Mouse (Mus musculus) limb, embryonic 11.5 days (tissue): ENCODE data around the gene Mras. TPM values are rescaled to one million over a fixed set of nuclear protein-coding genes. Genes with fewer than 3 reads are reported as not detected.

ENCODE experiments used
- ATAC-seq: fragments of 200-750 bp; cut with Nextera tagmentation; 2 replicates; pipeline ENCODE4 v1.8.0; 2017; ENCODE audit warnings: low read depth; ENCODE audit not compliant: insufficient number of reproducible peaks, low FRiP score, low TSS enrichment
- DNase-seq: peaks from one replicate; pipeline ENCODE4 v3.0.0-alpha.2; 2015; ENCODE audit warnings: low spot score
- H3K27ac ChIP-seq: fragments of 300-500 bp; sonication (generic); replicated peaks from 2 replicates; pipeline ENCODE4 v1.5.1; 2014; ENCODE audit warnings: low read depth, mild to moderate bottlenecking, low read length
- H3K27me3 ChIP-seq: fragments of 300-500 bp; sonication (generic); 2 replicates; pipeline ENCODE4 v1.6.1; 2014; ENCODE audit warnings: mild to moderate bottlenecking, low read length, mixed read lengths; ENCODE audit not compliant: control insufficient read depth, insufficient read depth
- H3K36me3 ChIP-seq: fragments of 300-500 bp; sonication (generic); 2 replicates; pipeline ENCODE4 v1.6.1; 2014; ENCODE audit warnings: mild to moderate bottlenecking, low read length, moderate library complexity, mixed read lengths; ENCODE audit not compliant: control insufficient read depth, insufficient read depth
- H3K4me1 ChIP-seq: fragments of 300-500 bp; sonication (generic); 2 replicates; pipeline ENCODE4 v1.6.1; 2014; ENCODE audit warnings: low read length, mixed read lengths; ENCODE audit not compliant: control insufficient read depth, insufficient read depth
- H3K4me2 ChIP-seq: fragments of 300-500 bp; sonication (generic); 2 replicates; pipeline ENCODE4 v1.6.1; 2014; ENCODE audit warnings: low read depth, mild to moderate bottlenecking, moderate library complexity; ENCODE audit not compliant: severe bottlenecking
- H3K4me3 ChIP-seq: fragments of 300-500 bp; sonication (generic); 2 replicates; pipeline ENCODE4 v1.5.1; 2014; ENCODE audit warnings: low read depth, low read length
- H3K9ac ChIP-seq: fragments of 300-500 bp; sonication (generic); 2 replicates; pipeline ENCODE4 v1.6.1; 2014; ENCODE audit warnings: mild to moderate bottlenecking, low read length
- H3K9me3 ChIP-seq: fragments of 300-500 bp; sonication (generic); 2 replicates; pipeline ENCODE4 v1.6.1; 2016; ENCODE audit warnings: low read length; ENCODE audit not compliant: control insufficient read depth
- WGBS: fragments of 180-500 bp; shearing (Covaris S2); extraction: QIAGEN DNeasy Blood & Tissue Kit; methylation state at CpG from one replicate; pipeline ENCODE4 v1.1.7; 2014; 5-methylcytosine and 5-hydroxymethylcytosine counted together
- polyA plus RNA-seq: library from polyadenylated mRNA; unstranded; fragments of >200 nt; fragmentation: Nextera tagmentation; extraction: Ambion mirVana; gene quantifications from 2 replicates; pipeline ENCODE4 v1.2.1, GENCODE M21; 2014

The Mras gene
- polyA plus RNA-seq, 1 experiment from 2014 or later = 14.1 TPM

GRCm38 (mm10) chr9:99354796-99355195 lies 82.4 kb downstream of the Mras start:
- Histone ChIP-seq H3K27me3 (peaks cover 33% of the 10 kb centered on the region), H3K4me3 (no peak overlapping the region), H3K27ac (no peak overlapping the region), H3K36me3 (no peaks in the 10 kb centered on the region), H3K9ac (no peak overlapping the region), H3K9me3 (no peaks in the 10 kb centered on the region), H3K4me2 (no peak overlapping the region), H3K4me1 (peaks cover 6% of the 10 kb centered on the region; the same call in 1 of the 2 replicates)
- no peak for ATAC-seq
- 67% methylated on average over 5 of the region's 5 CpGs for WGBS
- DNase-seq = no peak

- Histone ChIP-seq H3K27me3 (peaks cover 23% of the 10 kb centered on the region), H3K27ac (no peak overlapping the region), H3K4me2 (no peak overlapping the region), H3K9ac (no peak overlapping the region), H3K36me3 (no peaks in the 10 kb centered on the region), H3K9me3 (no peaks in the 10 kb centered on the region), H3K4me1 (peaks cover 6% of the 10 kb centered on the region; the same call in 1 of the 2 replicates), H3K4me3 (no peak overlapping the region)
- ATAC-seq (no peak), DNase-seq (no peak)
- 67% methylated on average over 6 of the region's 6 CpGs for WGBS
Measured at GRCm38 (mm10) chr9:99353390-99353789, 83.8 kb downstream of the Mras start.

GRCm38 (mm10) chr9:99352964-99353363 lies 84.2 kb downstream of the Mras start:
- H3K27ac ChIP-seq = no peak overlapping the region
- 73% methylated on average over 4 of the region's 4 CpGs for WGBS
- H3K9ac ChIP-seq = no peak overlapping the region
- 0 out of 2 replicates have a peak, but pooled peaks cover 4% of the 10 kb centered on the region for H3K4me1 ChIP-seq
- no peak for ATAC-seq
- H3K9me3 ChIP-seq = no peaks in the 10 kb centered on the region
- H3K27me3 ChIP-seq = peaks cover 19% of the 10 kb centered on the region
- H3K4me3 ChIP-seq = no peak overlapping the region
- DNase-seq = no peak
- H3K36me3 ChIP-seq = no peaks in the 10 kb centered on the region
- no peak overlapping the region for H3K4me2 ChIP-seq

GRCm38 (mm10) chr9:99345351-99345792 lies 91.8 kb downstream of the Mras start:
- H3K9me3 ChIP-seq = no peaks in the 10 kb centered on the region
- 27% methylated on average over 4 of the region's 4 CpGs for WGBS
- no peak overlapping the region for H3K27ac ChIP-seq
- H3K4me1 ChIP-seq = no peaks in the 10 kb centered on the region
- no peak overlapping the region for H3K9ac ChIP-seq
- no peak for ATAC-seq
- H3K36me3 ChIP-seq = no peaks in the 10 kb centered on the region
- DNase-seq = no peak
- H3K4me2 ChIP-seq = no peak overlapping the region
- H3K4me3 ChIP-seq = no peak overlapping the region
- H3K27me3 ChIP-seq = no peaks in the 10 kb centered on the region

GRCm38 (mm10) chr9:99341600-99341999 lies 95.6 kb downstream of the Mras start:
- DNase-seq (no peak), ATAC-seq (no peak)
- H3K9ac ChIP-seq = no peak overlapping the region
- no peak overlapping the region for H3K4me2 ChIP-seq
- H3K4me3 ChIP-seq = no peak overlapping the region
- H3K9me3 ChIP-seq = no peaks in the 10 kb centered on the region
- H3K27ac ChIP-seq = no peak overlapping the region
- H3K4me1 ChIP-seq = no peaks in the 10 kb centered on the region
- H3K36me3 ChIP-seq = no peaks in the 10 kb centered on the region
- WGBS = 74% methylated on average over 3 of the region's 3 CpGs
- no peaks in the 10 kb centered on the region for H3K27me3 ChIP-seq

GRCm38 (mm10) chr9:99340126-99340525 lies 97.1 kb downstream of the Mras start:
- no peak for DNase-seq

GRCm38 (mm10) chr9:99339182-99339581 lies 98.0 kb downstream of the Mras start:
- no peak for DNase-seq
- no peak overlapping the region for H3K27ac ChIP-seq
- H3K9ac ChIP-seq = no peak overlapping the region
- H3K4me3 ChIP-seq = no peak overlapping the region
- no peak for ATAC-seq
- no peaks in the 10 kb centered on the region for H3K9me3 ChIP-seq
- no peak overlapping the region for H3K4me2 ChIP-seq
- WGBS = 79% methylated on average over 1 of the region's 1 CpGs
- no peaks in the 10 kb centered on the region for H3K4me1 ChIP-seq
- no peaks in the 10 kb centered on the region for H3K36me3 ChIP-seq
- no peaks in the 10 kb centered on the region for H3K27me3 ChIP-seq

More at GRCm38 (mm10) chr9:99340126-99340525, 97.1 kb downstream of the Mras start:
- no peak for ATAC-seq
- Histone ChIP-seq H3K4me3 (no peak overlapping the region), H3K27me3 (no peaks in the 10 kb centered on the region), H3K36me3 (no peaks in the 10 kb centered on the region), H3K27ac (no peak overlapping the region), H3K4me2 (no peak overlapping the region), H3K9me3 (no peaks in the 10 kb centered on the region), H3K9ac (no peak overlapping the region), H3K4me1 (no peaks in the 10 kb centered on the region)
- WGBS = 83% methylated on average over 12 of the region's 12 CpGs

- no peak for DNase-seq
- no peak overlapping the region for H3K9ac ChIP-seq
- no peak overlapping the region for H3K4me3 ChIP-seq
- 0 out of 2 replicates have a peak, but pooled peaks have one; percentile 56 for ATAC-seq
- no peak overlapping the region for H3K4me2 ChIP-seq
- WGBS = 81% methylated on average over 1 of the region's 1 CpGs
- no peaks in the 10 kb centered on the region for H3K36me3 ChIP-seq
- H3K9me3 ChIP-seq = no peaks in the 10 kb centered on the region
- no peaks in the 10 kb centered on the region for H3K4me1 ChIP-seq
- H3K27me3 ChIP-seq = no peaks in the 10 kb centered on the region
- no peak overlapping the region for H3K27ac ChIP-seq
Measured at GRCm38 (mm10) chr9:99338293-99338692, 98.9 kb downstream of the Mras start.

- WGBS = 89% methylated on average over 4 of the region's 4 CpGs
- H3K4me2 ChIP-seq = no peak overlapping the region
Measured at GRCm38 (mm10) chr9:99336538-99336937, 100.6 kb downstream of the Mras start.

More at GRCm38 (mm10) chr9:99336538-99336937, 100.6 kb downstream of the Mras start:
- Histone ChIP-seq H3K9ac (no peak overlapping the region), H3K27me3 (no peaks in the 10 kb centered on the region), H3K4me1 (no peaks in the 10 kb centered on the region), H3K36me3 (no peaks in the 10 kb centered on the region), H3K4me3 (no peak overlapping the region), H3K27ac (no peak overlapping the region), H3K9me3 (no peaks in the 10 kb centered on the region)
- ATAC-seq (no peak), DNase-seq (no peak)
